Mouse (Mus musculus) MEL (cell line): Measurements from ENCODE around the gene Lrrc8a. TPM values are rescaled to one million over a fixed set of nuclear protein-coding genes. Genes with fewer than 3 reads are reported as not detected.

Experiments
- DNase-seq: peaks from one replicate; pipeline ENCODE4 v3.0.0; 2011; ENCODE audit warnings: low read depth, low spot score
- H3K27ac ChIP-seq: 2 replicates; pipeline ENCODE4 v1.5.1; 2012; ENCODE audit warnings: low read depth, mild to moderate bottlenecking, control low read depth, low read length, moderate library complexity; ENCODE audit not compliant: control insufficient read depth
- H3K27me3 ChIP-seq, 2 experiments: fragments of 150-350 bp in 1 of 2; sonication (generic) in 1 of 2; 2 replicates each; pipeline ENCODE4 v1.6.1; 2012; ENCODE audit warnings: low read length in 2 of 2, mild to moderate bottlenecking in 2 of 2, improper control_type of control experiment in 1 of 2, moderate library complexity in 1 of 2; ENCODE audit not compliant: insufficient read depth in 2 of 2, control insufficient read depth in 1 of 2
- H3K36me3 ChIP-seq, 2 experiments: 2 replicates each; pipeline ENCODE4 v1.6.1; 2012 to 2014; ENCODE audit warnings: low read length in 2 of 2, improper control_type of control experiment in 1 of 2, inconsistent platforms in 1 of 2, mild to moderate bottlenecking in 1 of 2; ENCODE audit not compliant: insufficient read depth in 2 of 2, control insufficient read depth in 1 of 2
- H3K4me1 ChIP-seq, 2 experiments: fragments of 150-350 bp in 1 of 2; sonication (generic) in 1 of 2; 2 replicates each; pipeline ENCODE4 v1.6.1; 2012; ENCODE audit warnings: low read length in 2 of 2, improper control_type of control experiment in 1 of 2, mild to moderate bottlenecking in 1 of 2; ENCODE audit not compliant: insufficient read depth in 2 of 2, control insufficient read depth in 1 of 2
- H3K4me3 ChIP-seq, 2 experiments: fragments of 150-350 bp in 1 of 2; sonication (generic) in 1 of 2; 2 replicates each; pipeline ENCODE4 v1.5.1; 2012; ENCODE audit warnings: low read depth in 2 of 2, low read length in 2 of 2, mild to moderate bottlenecking in 2 of 2, moderate library complexity in 2 of 2, control low read depth in 1 of 2, improper control_type of control experiment in 1 of 2; ENCODE audit not compliant: control insufficient read depth in 1 of 2, insufficient read depth in 1 of 2
- H3K79me2 ChIP-seq: 2 replicates; pipeline ENCODE4 v1.6.1; 2012; ENCODE audit warnings: mild to moderate bottlenecking, low read length, moderate library complexity; ENCODE audit not compliant: control insufficient read depth, poor library complexity, insufficient read depth
- H3K9ac ChIP-seq: 2 replicates; pipeline ENCODE4 v1.6.1; 2012; ENCODE audit warnings: low read depth, mild to moderate bottlenecking, control low read depth, low read length, moderate library complexity; ENCODE audit not compliant: control insufficient read depth, poor library complexity, severe bottlenecking
- H3K9me3 ChIP-seq: fragments of 150-350 bp; sonication (generic); replicated peaks from 2 replicates; pipeline ENCODE4 v1.6.1; 2012; ENCODE audit warnings: mild to moderate bottlenecking, low read length, improper control_type of control experiment, moderate library complexity; ENCODE audit not compliant: insufficient read depth
- BHLHE40 ChIP-seq: IDR thresholded peaks from 2 replicates; pipeline ENCODE4 v1.6.1; 2012; ENCODE audit warnings: low read depth, mild to moderate bottlenecking, inconsistent platforms, low read length, improper control_type of control experiment, borderline replicate concordance
- CHD1 ChIP-seq: IDR thresholded peaks from 2 replicates; pipeline ENCODE4 v1.6.1; 2012; ENCODE audit warnings: low read depth, mild to moderate bottlenecking, inconsistent platforms, low read length, improper control_type of control experiment
- CHD2 ChIP-seq: IDR thresholded peaks from 2 replicates; pipeline ENCODE4 v1.6.1; 2011; ENCODE audit warnings: low read length, improper control_type of control experiment
- ELF1 ChIP-seq: IDR thresholded peaks from 2 replicates; pipeline ENCODE4 v1.6.1; 2014; ENCODE audit warnings: low read depth, mild to moderate bottlenecking, inconsistent platforms, low read length, improper control_type of control experiment, moderate library complexity
- EP300 ChIP-seq, 2 experiments: IDR thresholded peaks; 2 replicates each; pipeline ENCODE4 v1.6.1; 2011; ENCODE audit warnings: improper control_type of control experiment in 2 of 2, low read length in 2 of 2, low read depth in 1 of 2, mild to moderate bottlenecking in 1 of 2
- GABPA ChIP-seq: IDR thresholded peaks from 2 replicates; pipeline ENCODE4 v1.6.1; 2012; ENCODE audit warnings: low read depth, mild to moderate bottlenecking, inconsistent platforms, low read length, improper control_type of control experiment, moderate library complexity
- GATA1 ChIP-seq: IDR thresholded peaks from 2 replicates; pipeline ENCODE4 v1.6.1; 2011; ENCODE audit warnings: low read depth, low read length, improper control_type of control experiment
- HCFC1 ChIP-seq: IDR thresholded peaks from 2 replicates; pipeline ENCODE4 v1.6.1; 2012; ENCODE audit warnings: low read depth, mild to moderate bottlenecking, inconsistent platforms, low read length, improper control_type of control experiment, moderate library complexity
- MAFK ChIP-seq: IDR thresholded peaks from 2 replicates; pipeline ENCODE4 v1.6.1; 2011; ENCODE audit warnings: low read depth, mild to moderate bottlenecking, low read length, improper control_type of control experiment, borderline replicate concordance
- MAX ChIP-seq: IDR thresholded peaks from 2 replicates; pipeline ENCODE4 v1.6.1; 2011; ENCODE audit warnings: low read length, improper control_type of control experiment
- MAZ ChIP-seq: IDR thresholded peaks from 2 replicates; pipeline ENCODE4 v1.6.1; 2012; ENCODE audit warnings: low read depth, mild to moderate bottlenecking, inconsistent platforms, low read length, improper control_type of control experiment
- MEF2A ChIP-seq: IDR thresholded peaks from 2 replicates; pipeline ENCODE4 v1.6.1; 2014; ENCODE audit warnings: low read depth, mild to moderate bottlenecking, inconsistent platforms, low read length, improper control_type of control experiment; ENCODE audit not compliant: poor library complexity, insufficient replicate concordance, severe bottlenecking; ENCODE audit errors: extremely low read depth
- MYC ChIP-seq: IDR thresholded peaks from 2 replicates; pipeline ENCODE4 v1.6.1; 2011; ENCODE audit warnings: low read depth, mild to moderate bottlenecking, low read length, improper control_type of control experiment, moderate library complexity
- NELFE ChIP-seq: IDR thresholded peaks from 2 replicates; pipeline ENCODE4 v1.6.1; 2011; ENCODE audit warnings: low read depth, low read length, improper control_type of control experiment
- NRF1 ChIP-seq: IDR thresholded peaks from 2 replicates; pipeline ENCODE4 v1.6.1; 2014; ENCODE audit warnings: low read depth, mild to moderate bottlenecking, inconsistent platforms, low read length, improper control_type of control experiment, moderate library complexity; ENCODE audit not compliant: poor library complexity, insufficient read depth, severe bottlenecking
- POLR2A ChIP-seq, 2 experiments: IDR thresholded peaks; 2 replicates each; pipeline ENCODE4 v1.6.1; 2011 to 2012; ENCODE audit warnings: low read length in 2 of 2, mild to moderate bottlenecking in 2 of 2, control low read depth in 1 of 2, improper control_type of control experiment in 1 of 2, low read depth in 1 of 2, moderate library complexity in 1 of 2; ENCODE audit not compliant: control insufficient read depth in 1 of 2, insufficient read depth in 1 of 2, poor library complexity in 1 of 2
- POLR2AphosphoS5 ChIP-seq: IDR thresholded peaks from 2 replicates; pipeline ENCODE4 v1.6.1; 2012; ENCODE audit warnings: low read depth, borderline replicate concordance, mild to moderate bottlenecking, inconsistent platforms, low read length, moderate library complexity, mixed read lengths
- SMC3 ChIP-seq: IDR thresholded peaks from 2 replicates; pipeline ENCODE4 v1.6.1; 2011; ENCODE audit warnings: low read depth, low read length, improper control_type of control experiment
- TAL1 ChIP-seq: IDR thresholded peaks from 2 replicates; pipeline ENCODE4 v1.6.1; 2012; ENCODE audit warnings: mild to moderate bottlenecking, inconsistent platforms, low read length, moderate library complexity, mixed read lengths
- TCF12 ChIP-seq: IDR thresholded peaks from 2 replicates; pipeline ENCODE4 v1.6.1; 2014; ENCODE audit warnings: low read depth, mild to moderate bottlenecking, inconsistent platforms, low read length, improper control_type of control experiment, moderate library complexity
- UBTF ChIP-seq: IDR thresholded peaks from 2 replicates; pipeline ENCODE4 v1.6.1; 2012; ENCODE audit warnings: low read depth, mild to moderate bottlenecking, inconsistent platforms, low read length, improper control_type of control experiment, moderate library complexity, borderline replicate concordance; ENCODE audit not compliant: insufficient read depth
- USF1 ChIP-seq: IDR thresholded peaks from 2 replicates; pipeline ENCODE4 v1.6.1; 2014; ENCODE audit warnings: low read depth, mild to moderate bottlenecking, inconsistent platforms, low read length, improper control_type of control experiment, moderate library complexity
- USF2 ChIP-seq, 2 experiments: IDR thresholded peaks; 2 replicates each; pipeline ENCODE4 v1.6.1; 2011 to 2012; ENCODE audit warnings: improper control_type of control experiment in 2 of 2, low read length in 2 of 2, borderline replicate concordance in 1 of 2, inconsistent platforms in 1 of 2, low read depth in 1 of 2, mild to moderate bottlenecking in 1 of 2; ENCODE audit not compliant: insufficient read depth in 1 of 2
- ZKSCAN1 ChIP-seq: IDR thresholded peaks from 2 replicates; pipeline ENCODE4 v1.6.1; 2012; ENCODE audit warnings: low read depth, mild to moderate bottlenecking, inconsistent platforms, low read length, improper control_type of control experiment, moderate library complexity
- ZNF384 ChIP-seq: IDR thresholded peaks from 2 replicates; pipeline ENCODE4 v1.6.1; 2012; ENCODE audit warnings: low read depth, mild to moderate bottlenecking, inconsistent platforms, low read length, improper control_type of control experiment
- polyA plus RNA-seq, 2 experiments: library from polyadenylated mRNA; stranded (reverse) in 1 of 2; unstranded in 1 of 2; fragments of >175 nt in 1 of 2; fragments of >200 nt in 1 of 2; gene quantifications; 2 replicates each; pipeline versions ENCODE4 v1.2.1 to v1.2.4; 2012; ENCODE audit warnings: low replicate concordance in 2 of 2, low read depth in 1 of 2; ENCODE audit not compliant: insufficient read length in 2 of 2, insufficient read depth in 1 of 2, missing spikeins in 1 of 2
- total RNA-seq: library from RNA; depleted of rRNA; stranded (reverse); fragments of 300-350 nt; gene quantifications from 2 replicates; pipeline ENCODE4 v1.2.3, GENCODE M21; 2012

The Lrrc8a gene
- total and polyA plus RNA-seq, 3 experiments = 6.9 to 8.3 TPM; not detected in 1

DNA sequence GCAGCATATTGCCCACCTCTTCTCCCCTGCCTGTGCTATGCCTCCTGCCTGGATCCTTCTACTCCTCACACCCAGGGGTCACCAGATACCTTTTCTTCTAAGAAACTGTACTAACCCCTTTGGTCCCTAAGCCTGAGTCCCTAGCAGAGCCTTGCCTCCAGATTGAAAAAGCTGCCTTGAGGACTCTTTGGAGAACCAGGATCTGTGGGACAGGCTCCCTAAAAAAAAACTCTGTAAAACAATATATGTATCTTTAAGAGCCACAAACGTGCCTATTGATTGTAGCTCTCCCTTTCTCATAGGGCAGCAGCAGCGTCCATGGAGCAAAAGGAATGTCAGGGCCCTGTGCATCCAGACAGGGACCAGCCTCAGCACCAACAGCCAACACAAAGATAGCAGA, 2.8 kb downstream of the Lrrc8a start, which contains the start of gene Gm28035:
Gene Gm28035 (plus strand): TSS at position 301 of the 400 bp plus-strand sequence.
- Histone ChIP-seq H3K27ac (peak within 1 kb of the TSS; percentile 26; the same call in 1 of the 2 replicates), H3K79me2 (peaks cover 17% of the 10 kb centered on the region), H3K27me3 (no peaks in the 10 kb centered on the region), H3K36me3 (peaks cover 5 to 11% of the 10 kb centered on the region in 2 experiments), H3K4me1 (peaks cover 9 to 20% of the 10 kb centered on the region in 2 experiments), H3K4me3 (no peak within 1 kb of the TSS), H3K9me3 (no peaks in the 10 kb centered on the region), H3K9ac (no peak within 1 kb of the TSS)
- TF ChIP-seq MAFK (no peak), POLR2A (IDR thresholded peaks at IDR 0.05; ENCODE audit: control insufficient read depth in 1 of 2, insufficient read depth in 1 of 2, low read depth in 1 of 2, low read length in 2 of 2, poor library complexity in 1 of 2) (peak in 1 of 2 experiments; percentile 7; a peak in 1 of 4 replicates)
- DNase-seq = no peak

DNA sequence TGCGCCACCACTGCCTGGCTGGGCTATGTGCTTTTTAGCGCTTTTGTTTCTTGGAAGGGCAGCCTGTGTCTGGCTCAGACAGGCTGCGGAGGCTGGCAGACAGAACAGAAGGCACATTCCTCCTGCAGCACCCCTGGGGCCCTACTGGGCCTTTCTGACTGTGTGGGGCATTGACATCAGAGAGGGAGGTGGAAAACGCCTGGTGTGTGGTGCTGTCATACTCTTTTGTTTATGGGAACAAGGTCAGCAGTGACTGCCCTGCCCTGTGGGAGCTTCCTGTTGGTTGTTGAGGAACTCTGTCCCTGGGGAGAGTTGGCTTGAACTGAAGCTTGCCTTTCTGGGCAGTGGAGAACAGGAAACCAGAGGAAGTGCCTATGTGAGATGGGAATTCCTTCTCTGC, 5.0 kb downstream of the Lrrc8a start:
- TF ChIP-seq MAZ (no peak), EP300 (IDR thresholded peaks at IDR 0.05; ENCODE audit: low read depth in 1 of 2, low read length in 2 of 2) (no peak), HCFC1 (no peak), CHD1 (no peak), MYC (no peak), UBTF (no peak), ZKSCAN1 (no peak), TCF12 (no peak), NRF1 (no peak), MAX (no peak)
- TF ChIP-seq, all 39 proteins: peak for 0
- no peak overlapping the region for H3K27ac ChIP-seq
- no peak overlapping the region for H3K4me3 ChIP-seq
- no peak for DNase-seq
- peaks cover 5 to 11% of the 10 kb centered on the region in 2 experiments for H3K36me3 ChIP-seq
- peaks cover 9 to 20% of the 10 kb centered on the region in 2 experiments for H3K4me1 ChIP-seq
- peaks cover 13% of the 10 kb centered on the region for H3K79me2 ChIP-seq
- H3K9ac ChIP-seq = no peak overlapping the region
- H3K9me3 ChIP-seq = no peaks in the 10 kb centered on the region
- H3K27me3 ChIP-seq = no peaks in the 10 kb centered on the region

DNA sequence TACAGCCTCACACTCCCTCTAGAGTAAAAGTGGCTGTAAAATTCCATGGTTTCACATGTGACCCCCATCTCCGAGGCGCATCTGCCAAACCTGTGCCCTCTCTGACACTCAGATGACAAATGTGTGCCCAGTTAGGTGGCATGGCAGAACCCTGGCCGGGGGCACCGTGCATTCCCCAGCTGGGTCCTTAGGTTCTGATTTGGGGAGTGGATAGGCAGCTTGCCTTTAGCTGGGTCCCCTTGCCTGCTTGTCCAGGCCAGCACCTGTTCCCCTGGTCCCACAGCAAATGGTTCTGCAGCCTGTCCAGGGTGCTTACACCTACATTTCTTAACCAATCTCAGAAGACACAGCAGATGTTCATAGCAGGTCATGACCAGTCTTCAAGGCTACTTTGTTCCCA, 5.9 kb downstream of the Lrrc8a start:
- Histone ChIP-seq H3K36me3 (peaks cover 5 to 11% of the 10 kb centered on the region in 2 experiments), H3K27ac (no peak overlapping the region), H3K79me2 (peaks cover 5% of the 10 kb centered on the region), H3K9ac (no peak overlapping the region), H3K9me3 (no peaks in the 10 kb centered on the region), H3K4me3 (no peak overlapping the region), H3K4me1 (peaks cover 9 to 18% of the 10 kb centered on the region in 2 experiments), H3K27me3 (no peaks in the 10 kb centered on the region)
- DNase-seq = no peak
- TF ChIP-seq EP300 (IDR thresholded peaks at IDR 0.05; ENCODE audit: low read depth in 1 of 2, low read length in 2 of 2) = no peak
- no peak for TF ChIP-seq GABPA
- TF ChIP-seq MYC = no peak
- TF ChIP-seq POLR2AphosphoS5 = no peak
- no peak for TF ChIP-seq GATA1
- TF ChIP-seq SMC3 = no peak
- no peak for TF ChIP-seq MEF2A
- no peak for TF ChIP-seq ZKSCAN1
- TF ChIP-seq CHD2 = no peak
- TF ChIP-seq USF2 (IDR thresholded peaks at IDR 0.05; ENCODE audit: borderline replicate concordance in 1 of 2, insufficient read depth in 1 of 2, low read depth in 1 of 2, low read length in 2 of 2) = no peak
- TF ChIP-seq NELFE = no peak
- no peak for TF ChIP-seq ELF1
- TF ChIP-seq TAL1 = no peak
- no peak for TF ChIP-seq MAFK
- TF ChIP-seq BHLHE40 = no peak
- TF ChIP-seq USF1 = no peak
- no peak for TF ChIP-seq NRF1
- no peak for TF ChIP-seq ZNF384
